Mouse (Mus musculus) kidney, adult 11 months (tissue): ENCODE measurements around the gene Hoxa4.

Source experiments
- DNase-seq: peaks from one replicate; pipeline ENCODE4 v3.0.0; 2022

Hoxa4 gene

DNA sequence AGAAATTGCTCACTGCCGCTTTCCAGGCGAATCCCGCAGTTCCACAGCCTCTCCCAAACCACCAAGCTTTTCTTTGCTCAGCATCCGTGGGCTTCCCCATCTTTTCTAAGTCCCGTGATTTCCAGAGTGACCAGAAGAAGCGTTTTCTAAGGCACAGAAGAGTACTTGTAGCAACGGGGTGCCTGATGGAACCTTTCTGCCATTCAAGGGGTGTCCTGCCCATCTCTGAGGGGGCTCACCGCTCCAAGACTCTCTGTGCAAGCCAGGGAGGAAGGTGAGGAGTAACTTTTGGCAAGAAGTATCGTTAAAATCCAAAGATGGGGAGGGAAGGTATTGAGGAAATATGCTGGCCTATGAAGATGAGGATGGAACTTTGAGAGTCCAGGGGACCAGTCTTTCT lies 13.7 kb downstream of the Hoxa4 start:
- no peak for DNase-seq

DNA sequence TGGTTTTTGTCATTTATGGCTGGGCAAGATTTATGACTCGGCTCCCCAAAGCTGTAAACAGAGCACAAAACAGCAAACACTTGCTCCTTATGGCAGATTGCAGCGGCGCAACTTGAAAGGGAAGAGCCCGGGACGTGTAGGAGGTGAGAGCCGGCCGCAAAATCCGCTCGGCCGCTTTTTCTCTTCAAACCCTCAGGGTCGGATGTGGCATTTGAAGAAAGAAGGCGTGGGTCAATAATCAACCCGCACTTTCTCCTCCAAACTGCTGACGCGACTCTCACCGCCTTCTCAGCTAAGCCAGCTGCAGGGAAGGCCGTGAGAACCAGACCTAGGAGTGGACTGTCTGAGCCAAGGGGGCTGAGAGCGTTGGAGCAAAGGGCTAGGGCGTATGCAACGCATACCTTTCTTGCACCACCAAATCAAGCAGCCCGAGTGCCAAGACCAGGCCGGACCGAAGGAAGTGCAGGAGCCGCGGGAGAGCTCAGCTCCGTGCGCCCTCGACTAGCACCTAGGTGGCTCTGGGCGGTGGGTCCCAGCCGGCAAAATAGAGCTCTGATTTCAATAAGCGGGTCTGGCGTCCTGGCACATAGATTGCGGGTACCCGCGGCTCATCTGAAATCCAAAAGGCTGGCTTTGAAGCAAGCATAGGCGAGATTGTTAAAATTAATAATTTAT lies 14.4 kb downstream of the Hoxa4 start, which contains the start of gene 5730596B20Rik:
Gene 5730596B20Rik, plus strand, starts transcription at position 438 of the 675 bp plus-strand sequence.
- peak; percentile 85 for DNase-seq

DNA sequence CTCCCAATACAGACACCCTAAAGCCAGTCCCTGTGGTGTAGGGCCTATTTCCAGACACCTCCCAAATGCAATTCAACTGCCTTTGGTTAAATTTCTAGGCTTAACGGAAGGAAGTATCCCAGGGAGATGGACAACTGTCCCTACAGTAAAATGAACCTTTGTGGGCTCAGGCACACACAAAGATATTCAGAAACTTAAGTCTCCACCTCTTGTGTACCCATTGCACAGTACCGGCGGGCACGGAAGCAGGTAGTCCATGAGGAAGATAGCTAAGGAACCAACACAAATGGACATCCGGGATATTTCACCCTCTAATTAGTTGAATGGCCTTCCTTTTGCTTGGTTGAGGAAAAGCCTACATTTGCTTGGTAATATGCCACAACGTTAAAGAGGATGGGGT lies 15.2 kb downstream of the Hoxa4 start:
- peak; percentile 21 for DNase-seq

DNA sequence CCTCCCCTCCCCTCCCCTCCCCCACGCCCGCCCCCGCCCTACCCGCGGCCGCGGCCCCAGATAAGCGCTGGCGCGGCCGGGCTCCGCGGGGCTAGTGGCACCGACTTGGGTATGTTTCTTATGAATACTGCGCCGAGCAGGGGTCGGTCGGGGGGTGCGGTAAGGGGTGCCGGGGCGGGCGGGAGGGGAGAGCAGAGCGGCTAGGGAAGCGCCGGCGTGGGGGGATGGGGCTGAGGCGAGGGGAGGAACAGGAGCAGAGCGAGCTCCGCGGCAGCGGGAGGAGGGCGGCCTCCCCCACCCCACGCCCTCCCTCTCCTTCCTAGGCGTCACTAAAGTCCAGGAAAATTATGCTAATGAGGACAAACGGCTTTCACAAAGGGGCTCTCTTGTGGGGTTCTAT lies 15.7 kb downstream of the Hoxa4 start:
- DNase-seq = peak; percentile 24

DNA sequence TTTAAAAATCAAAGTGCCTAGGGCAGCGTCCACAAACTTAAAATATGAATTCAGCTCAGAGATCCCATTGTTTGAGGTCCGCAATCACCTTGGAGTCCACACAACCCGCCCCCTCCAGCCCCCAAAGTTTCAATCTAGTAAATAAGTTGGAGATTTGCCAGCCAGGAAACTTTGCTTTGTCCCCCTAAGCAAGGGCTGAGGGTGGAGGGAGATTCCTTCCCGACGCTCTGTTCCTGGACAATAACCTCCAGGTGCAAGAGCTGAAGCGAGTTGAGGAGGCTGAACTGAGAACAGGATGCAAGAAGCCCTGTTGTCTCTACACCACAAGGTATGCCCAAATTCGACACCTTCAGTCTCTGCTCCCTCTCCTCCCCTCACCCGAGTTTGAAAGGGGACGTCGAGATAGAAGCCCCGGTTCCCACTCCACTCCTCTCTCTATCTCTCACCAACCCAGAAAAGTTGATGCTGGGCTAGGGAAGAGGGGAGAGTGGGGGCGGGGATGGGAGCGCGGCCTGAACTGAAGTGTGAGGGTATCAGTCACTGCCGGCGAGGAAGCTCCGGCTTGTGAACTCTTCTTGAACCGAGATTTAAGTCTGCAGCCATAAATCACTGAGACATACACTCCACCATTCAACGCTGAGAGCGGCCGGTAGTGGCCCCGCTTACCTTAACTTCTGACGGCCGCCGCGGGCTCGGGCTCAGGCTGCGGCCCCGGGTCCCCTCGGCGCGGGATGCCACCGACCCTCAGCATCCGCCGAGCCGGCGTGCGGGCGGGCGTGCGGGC lies 16.4 kb downstream of the Hoxa4 start:
- DNase-seq = peak; percentile 50

DNA sequence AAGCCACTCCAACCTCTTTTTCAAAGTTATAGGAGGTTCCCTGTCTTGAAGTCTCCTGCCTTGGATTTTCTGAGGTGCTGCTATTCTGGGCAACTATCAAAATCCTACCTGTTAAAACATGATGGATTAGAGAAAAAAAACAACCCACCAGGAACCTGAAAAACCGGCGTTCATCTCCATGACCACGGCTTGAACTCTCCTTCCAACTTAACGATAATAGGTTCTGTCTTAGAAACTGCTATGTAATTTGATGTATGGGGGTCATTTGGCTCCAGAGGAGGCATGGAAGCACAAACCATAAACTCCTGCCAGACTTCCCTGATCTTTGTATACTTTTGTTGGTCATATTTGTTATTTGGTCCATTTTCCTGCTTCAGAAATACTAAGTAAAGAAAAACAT lies 17.9 kb downstream of the Hoxa4 start:
- DNase-seq = no peak

DNA sequence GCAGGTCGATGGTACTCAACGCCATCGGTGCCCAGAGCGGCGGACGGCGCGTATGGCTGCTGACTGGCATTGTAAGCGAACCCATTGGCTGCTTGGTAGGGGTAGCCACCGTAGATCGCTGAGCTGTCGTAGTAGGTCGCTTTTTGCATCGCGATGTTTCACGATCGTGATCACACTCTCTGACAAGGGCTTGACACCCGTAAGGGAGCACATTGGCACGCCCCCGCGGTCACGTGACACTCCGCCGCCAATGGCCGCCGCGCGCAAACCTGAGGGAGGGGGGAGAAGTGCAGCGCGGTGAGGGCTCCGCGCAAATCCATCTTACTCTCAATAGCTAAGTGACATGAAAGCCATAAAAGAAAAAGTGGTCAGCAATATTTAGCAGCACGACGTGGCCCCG lies 19.1 kb downstream of the Hoxa4 start:
- peak; percentile 94 for DNase-seq

DNA sequence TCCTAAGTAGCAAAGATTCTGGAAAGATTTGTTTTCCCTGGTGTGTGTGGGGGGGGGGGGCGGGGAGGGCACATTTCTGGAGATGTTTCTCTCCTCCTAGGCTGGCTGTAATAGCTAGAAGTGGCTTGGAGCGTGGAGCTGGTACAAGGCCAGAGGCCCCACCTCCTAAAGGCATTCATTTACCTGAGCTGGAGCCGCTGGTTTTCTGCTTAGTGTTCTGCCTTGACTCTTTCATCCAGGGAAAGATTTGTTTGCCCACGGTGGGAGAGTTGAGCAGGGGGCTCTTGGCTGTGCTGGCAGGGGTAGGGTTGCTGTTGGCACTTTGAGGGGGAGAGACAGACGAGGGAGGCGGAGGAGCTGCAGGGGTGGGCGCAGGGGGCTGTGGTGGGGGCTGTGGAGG lies 19.6 kb downstream of the Hoxa4 start:
- DNase-seq = peak; percentile 59

DNA sequence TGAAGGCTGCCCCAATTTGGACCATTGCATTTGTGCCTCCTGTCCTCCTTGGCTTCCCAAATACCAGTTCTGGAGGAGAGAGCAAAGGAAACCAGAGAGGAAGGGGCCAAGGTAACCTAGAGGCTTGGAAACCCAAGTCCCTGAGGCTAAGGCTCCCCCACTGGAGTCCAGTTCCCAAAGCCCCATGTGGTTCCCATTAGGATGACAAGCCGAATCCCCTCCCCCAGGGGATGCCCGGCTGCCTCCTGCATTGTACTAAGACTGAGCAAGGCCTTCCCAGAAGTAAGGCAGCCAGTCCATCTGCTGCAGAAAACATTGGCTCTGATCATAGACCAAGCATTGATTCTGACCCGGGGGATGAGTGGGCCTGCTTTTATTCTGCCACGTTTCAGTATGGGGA lies 20.2 kb downstream of the Hoxa4 start:
- DNase-seq = no peak

DNA sequence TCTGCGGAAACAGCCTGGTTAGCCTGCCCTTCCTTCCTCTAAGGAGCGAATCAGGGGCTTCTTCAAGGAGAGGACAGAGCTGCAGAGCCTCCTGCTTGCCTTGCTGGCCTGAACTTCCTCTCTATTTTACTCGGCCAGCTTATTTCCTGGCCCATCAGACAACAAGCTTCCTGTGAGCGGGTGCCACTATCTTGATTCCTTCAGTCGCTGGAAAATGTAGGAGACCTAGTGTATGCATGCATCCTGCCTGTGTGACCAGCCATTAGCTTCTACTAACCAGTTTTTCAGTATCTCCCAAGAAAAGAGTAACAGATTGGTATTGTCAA lies 20.7 kb downstream of the Hoxa4 start:
- no peak for DNase-seq

DNA sequence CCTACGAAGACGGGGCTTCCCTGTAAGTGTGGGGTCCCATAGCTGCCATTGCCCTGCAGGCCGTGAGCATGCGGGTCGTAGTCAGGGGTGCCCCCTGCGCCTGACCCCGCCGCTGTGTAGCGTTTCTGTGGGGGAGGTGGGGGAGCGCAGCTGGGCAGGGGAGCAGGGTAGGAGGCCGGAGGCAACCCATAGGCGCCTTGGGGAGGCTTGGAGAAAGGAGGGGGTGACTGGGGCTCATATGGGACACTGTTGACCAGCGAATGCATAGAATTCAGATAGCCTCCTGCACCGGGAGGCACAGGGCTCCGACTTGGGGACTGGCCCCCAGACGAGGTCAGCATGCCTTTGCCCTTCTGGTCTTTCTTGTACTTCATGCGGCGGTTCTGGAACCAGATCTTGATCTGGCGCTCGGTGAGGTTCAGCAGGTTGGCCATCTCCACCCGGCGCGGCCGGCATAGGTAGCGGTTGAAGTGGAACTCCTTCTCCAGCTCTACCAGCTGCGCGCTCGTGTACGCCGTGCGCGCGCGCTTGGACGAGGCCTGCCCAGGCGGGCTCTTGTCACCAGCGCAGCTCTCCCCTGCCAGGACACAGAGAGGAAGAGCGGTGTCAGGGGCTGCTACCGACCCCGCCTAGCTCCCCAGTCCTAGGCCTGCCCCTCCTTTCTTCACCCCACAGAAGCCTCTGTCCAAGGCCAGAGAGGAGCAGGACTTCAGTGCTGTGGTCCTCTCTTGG lies 21.2 kb downstream of the Hoxa4 start:
- peak; percentile 44 for DNase-seq

DNA sequence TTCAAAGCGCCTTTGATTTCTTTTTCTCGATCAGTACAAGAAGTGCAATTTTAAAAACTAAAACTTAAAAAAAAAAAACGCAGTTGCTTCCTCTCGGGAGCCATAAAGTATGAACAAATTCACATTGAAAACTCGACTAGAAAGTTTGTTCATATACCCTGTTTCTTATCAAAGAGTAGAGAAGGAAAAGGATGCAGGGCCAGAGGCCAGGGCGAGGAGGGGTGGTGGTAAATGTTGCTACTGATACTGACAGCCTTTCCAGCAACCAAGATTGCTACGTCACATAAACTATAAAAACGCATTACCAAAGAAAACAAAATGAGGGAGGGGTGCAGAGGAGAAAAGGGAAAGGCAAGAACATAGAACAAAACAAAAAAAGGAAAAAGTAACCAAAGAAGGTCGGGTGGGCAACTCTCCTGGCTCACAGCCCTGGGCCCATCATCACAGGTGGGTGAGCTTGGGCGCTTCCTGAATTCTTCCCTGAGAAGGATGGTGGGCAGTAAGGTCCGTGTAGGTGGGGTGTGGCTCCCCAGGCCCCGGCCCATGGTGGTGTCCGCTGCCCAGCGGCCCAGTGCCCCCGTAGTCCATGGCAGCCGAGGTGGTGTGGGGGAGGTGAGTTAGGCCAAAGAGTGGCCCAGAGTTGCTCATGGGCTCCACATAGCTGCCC lies 21.9 kb downstream of the Hoxa4 start:
- no peak for DNase-seq

DNA sequence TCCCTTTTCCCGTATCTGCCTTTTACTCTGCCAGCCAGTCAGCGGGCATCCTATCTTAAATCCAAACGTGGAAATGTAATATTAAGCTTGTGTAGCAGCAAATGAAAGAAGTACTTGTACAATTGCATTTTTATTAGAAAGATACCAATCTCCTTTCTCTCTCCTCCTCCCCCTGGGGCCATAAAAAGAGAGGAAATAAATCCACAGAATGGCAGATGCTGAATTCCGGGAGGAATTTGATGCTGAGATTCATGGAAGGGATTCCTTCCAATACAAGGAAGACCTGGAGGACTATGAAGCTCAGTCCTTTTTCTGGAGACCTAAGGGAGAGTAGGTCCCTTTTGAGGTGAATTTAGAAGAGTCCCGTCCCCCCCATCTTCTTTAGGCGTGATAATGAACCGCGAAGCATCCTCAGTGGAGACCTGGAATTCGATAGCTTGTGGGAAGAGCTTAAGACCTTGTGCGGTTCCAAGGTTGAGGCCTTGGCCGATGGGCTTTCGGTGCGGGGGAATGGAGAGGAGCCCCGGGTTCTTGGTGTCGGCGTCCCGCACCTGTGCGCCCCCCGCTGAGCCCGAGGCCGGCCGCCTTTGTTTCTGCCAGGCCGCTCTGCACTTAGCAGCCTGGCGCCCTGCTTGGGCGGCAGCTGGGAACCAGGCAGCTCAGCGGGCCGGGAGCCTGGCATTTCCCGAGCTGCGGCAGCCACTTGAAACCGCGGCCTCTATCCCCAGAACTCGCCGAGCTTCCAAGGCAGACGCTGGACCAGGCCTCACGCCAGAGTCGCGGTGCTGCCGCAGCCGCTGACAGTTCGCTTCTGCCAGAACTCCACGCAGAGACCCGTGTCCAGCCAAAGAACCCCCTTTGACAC lies 23.1 kb downstream of the Hoxa4 start:
- no peak for DNase-seq

DNA sequence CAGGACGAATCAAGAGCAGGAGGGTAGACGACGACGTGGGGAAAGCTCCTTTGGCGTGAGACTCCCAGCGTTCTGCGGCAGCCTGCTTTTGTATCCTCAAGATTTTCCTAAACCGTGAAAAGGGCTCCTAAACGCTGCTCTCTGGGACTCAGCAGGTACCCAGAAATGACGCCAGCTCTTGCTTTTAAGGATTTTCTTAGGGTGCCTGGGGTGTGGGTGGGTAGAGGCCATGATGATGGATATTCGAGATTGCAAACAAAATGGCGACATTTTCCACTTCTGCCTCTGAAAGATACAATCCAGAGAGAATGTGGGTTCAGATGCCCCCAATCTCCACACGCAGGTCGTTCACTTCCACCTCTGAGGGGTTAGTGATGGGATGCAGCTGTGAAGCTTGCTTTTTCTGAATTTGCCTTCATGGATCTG lies 23.8 kb downstream of the Hoxa4 start:
- no peak for DNase-seq

DNA sequence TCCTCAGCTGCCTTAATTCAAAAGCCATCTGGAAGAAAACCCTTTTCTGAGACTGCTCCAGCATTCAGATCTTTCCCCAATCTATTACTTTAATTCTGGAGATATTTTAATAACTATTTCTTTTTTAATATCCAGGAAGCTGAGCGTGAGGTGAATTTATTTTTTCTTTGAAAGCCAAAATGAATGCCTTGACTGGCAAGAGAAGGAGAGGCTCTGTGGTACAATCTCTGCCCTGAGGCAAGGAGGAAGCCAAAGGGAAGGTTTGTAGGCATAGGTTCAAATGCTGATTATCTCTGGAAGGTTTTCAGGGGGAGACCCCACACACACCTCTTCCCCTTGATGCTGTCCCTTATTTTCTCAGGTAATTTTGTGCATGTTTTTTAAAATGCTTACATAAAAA lies 24.4 kb downstream of the Hoxa4 start:
- no peak for DNase-seq

DNA sequence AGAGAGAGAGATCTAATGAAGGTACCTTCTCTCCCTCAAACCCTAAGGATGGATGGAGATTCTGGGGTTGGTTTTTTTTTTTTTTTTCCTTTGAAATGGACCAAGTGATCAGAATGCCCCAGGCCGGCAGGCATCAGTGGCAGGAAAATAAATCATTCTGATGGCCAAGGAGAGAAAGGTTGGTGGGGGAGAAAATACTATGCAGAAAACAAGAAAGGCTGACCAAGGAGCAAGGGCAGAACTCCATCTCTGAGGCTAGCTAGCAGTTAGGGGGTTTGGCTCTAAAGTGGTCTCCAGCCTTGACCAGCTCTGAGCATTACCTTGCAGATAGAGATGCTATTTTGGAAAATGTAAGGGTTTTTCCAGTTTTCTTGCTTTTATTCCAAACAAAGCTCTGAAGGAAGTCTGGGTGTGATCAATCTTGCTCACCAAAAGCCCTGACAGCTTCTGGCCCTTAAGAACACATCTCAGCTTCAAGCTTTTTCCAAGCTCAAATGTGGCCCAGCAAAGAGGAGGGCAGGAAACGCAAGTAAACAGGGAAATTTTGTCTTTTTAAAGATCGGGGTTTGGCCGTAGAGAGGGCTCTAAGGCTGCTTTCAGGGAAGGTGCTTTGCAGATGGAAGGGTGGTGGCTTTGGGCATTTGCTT lies 25.0 kb downstream of the Hoxa4 start:
- no peak for DNase-seq

DNA sequence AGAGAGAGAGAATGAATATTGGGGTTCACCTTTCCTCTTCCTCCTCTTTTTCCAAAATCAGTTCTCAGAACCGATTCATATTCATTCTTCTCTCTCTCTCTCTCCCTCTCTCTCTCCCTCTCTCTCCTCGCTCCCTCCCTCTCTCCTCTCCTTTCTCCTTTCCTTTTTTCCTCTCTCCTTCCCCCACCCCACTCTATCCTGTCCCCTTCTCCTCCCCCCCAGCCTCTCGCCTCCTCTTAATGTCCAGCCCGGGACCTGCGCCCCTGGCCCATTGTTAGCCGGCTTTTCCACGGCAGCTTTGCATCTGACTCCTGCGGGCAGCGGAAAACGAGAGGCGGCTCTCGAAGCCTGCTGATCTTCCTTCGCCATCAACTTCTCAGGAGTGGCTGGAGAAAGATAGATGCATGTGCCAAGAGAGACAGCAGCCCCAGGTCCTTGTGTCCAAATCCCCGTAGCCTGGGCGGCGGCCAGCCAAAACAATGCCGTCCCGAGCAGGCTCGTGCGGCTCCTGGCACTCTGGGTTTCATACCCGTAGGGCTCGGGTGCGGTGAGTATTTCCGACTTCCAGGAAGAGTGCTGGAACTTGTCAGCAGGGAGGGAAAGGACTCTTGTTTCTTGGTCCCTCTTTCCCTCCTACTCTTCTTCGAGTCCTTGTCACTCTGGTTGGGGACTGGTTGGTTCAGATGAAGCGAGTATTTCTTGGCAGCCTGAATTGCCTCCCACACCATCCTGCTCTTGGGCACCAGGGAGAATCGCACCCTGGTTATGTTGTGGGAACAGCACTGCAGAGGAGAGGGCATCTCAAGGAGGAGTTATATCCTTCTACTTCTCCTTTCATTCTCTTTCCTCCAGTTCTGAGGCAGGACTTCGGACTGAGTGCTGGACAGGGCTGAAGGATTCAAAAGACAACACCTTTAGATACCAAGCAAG lies 25.8 kb downstream of the Hoxa4 start:
- DNase-seq = peak; percentile 40

DNA sequence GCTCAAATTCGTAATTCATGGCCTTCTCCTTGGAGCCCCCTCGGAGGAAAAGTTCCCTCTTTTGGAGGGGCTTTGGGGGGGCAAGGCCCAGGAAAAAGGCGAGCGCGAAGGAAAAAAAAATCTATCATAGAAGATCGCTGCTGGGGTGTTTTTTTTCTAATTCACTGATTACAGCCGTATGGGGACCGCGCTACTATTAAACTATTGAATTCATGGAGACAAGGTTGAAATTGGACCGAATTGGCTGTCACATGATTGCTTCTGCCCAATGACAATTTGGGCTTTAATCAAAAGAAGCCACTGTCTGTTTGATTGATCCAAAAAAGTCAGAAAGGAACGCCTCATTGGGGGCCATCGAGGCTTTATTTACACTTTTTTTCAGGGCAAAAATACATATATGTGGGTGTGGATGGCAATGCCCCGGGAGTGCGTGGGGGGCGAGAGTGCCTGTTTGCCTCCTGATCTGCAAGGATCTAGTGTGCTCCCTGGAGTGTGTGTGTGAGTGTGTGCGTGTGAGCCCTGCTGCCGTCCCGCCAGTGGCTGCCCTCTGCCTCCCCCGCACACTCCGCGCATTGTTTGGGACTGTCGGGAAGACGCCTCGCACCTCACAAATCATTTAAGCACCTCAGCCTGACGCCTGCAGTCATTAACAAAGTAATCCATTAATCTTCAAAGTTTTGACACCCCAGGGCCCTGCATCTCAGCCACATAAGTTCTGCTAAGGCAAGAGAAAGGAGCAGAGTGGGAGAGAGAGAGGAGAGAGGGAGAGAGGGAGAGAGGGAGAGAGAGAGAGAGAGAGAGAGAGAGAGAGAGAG lies 26.7 kb downstream of the Hoxa4 start, which contains the start of gene Hoxa2:
Gene Hoxa2, minus strand, starts transcription at position 206 of the 815 bp plus-strand sequence.
- peak; percentile 32 for DNase-seq

DNA sequence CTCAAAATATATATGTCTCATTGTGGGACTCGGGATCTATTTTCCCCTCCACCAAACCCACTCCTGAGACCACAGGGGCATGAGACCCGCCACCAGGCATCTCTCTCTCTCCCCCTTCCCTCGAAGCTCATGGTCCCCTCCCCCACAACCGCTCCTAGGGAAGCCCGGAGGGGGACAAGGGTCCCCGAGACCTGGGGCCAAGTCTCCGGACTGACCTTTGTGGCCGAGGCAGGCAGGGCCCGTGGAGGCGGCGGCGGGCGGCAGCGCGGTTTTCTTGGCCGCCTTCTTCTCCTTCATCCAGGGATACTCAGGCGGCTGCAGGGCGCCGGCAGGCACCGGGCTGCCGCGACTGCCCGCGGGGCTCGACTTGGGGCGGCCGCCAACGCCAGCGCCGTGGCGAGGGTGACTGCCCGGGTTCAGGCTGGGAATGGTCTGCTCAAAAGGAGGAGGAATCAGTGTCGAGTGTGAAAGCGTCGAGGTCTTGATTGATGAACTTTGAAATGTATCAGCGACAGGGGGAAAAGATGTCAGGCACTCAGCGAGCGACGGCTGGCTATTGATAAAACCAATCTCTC lies 27.4 kb downstream of the Hoxa4 start:
- peak; percentile 28 for DNase-seq
